Mouse (Mus musculus) skeletal muscle tissue, postnatal 0 days (tissue): Measurements from ENCODE around the gene Leng9. TPM values are rescaled to one million over a fixed set of nuclear protein-coding genes. Genes with fewer than 3 reads are reported as not detected.

ENCODE experiments used
- polyA plus RNA-seq: library from polyadenylated mRNA; unstranded; fragments of >200 nt; fragmentation: Nextera tagmentation; extraction: Ambion mirVana; gene quantifications from 2 replicates; pipeline ENCODE4 v1.2.1, GENCODE M21; 2015

Leng9 gene
- polyA plus RNA-seq, result 3.2 and 4.1 TPM in 2 replicates

DNA sequence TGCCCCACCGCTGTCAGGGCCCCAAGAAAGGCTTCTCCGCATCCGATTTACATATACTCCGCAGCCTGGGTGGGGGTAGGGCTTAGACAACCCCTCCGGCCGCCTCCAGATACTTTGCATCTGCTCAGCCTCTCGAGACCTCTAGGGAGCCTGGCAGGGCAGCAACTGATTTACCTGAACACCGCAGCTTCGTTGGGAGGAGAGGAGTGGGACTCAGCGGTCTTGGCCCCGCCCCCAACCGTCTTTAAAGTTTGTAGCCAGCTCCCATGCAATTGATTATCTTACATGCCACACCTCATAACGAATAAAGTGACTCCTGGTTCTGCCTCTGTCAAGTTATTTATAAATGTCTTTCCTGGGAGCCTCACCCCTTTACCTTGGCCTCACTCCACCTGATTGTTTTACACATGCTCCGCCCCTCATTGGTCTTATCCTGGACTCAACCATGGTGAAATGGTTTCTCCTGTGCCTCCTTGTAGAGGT is at the start of gene Leng9:
TSS of gene Leng9 (minus strand) at position 316 of the 483 bp plus-strand sequence.

DNA sequence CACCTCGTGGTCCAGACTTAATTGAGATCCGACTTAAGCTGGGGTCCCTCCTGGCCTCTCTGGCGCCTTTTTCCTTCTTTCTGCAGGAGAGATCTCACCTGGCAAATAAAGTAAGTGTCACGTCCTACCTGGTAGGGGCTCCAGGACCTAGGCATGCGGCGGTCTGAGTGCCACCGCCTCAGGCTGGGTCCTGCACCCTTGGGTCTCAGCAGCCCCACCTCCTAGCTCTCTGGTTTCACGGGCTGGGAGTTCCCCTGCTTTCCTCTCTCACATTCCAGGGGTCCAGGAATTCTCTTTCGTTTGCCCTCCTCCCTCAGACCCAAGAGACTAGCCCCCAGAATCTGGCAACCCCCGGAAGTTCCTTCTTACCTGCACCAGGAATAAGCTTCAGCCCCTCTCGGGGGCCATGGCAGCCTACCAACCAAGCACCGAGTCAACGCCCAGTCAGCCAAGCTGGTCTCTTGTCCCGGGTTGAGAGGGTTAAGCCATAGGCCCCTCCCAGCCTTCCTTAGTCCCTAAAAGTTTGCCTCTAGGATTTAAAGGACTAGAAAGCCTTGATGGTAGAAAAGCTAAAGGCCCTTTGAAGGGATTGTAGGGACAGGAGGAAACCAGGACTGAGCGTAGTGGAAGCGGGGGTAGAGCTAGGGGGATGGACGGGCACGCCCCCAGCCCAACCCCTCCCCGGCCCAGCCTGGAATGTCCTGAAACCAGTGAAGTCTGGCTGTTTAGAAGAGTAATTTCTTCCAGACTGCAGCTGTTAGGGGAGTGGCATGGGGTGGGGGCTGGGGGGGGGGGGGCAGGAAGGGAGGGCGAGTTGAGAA is 14.1 kb upstream of the Leng9 start, which contains the start of gene Cdc42ep5:
TSS of gene Cdc42ep5 (minus strand) at position 771 of the 821 bp plus-strand sequence.

DNA sequence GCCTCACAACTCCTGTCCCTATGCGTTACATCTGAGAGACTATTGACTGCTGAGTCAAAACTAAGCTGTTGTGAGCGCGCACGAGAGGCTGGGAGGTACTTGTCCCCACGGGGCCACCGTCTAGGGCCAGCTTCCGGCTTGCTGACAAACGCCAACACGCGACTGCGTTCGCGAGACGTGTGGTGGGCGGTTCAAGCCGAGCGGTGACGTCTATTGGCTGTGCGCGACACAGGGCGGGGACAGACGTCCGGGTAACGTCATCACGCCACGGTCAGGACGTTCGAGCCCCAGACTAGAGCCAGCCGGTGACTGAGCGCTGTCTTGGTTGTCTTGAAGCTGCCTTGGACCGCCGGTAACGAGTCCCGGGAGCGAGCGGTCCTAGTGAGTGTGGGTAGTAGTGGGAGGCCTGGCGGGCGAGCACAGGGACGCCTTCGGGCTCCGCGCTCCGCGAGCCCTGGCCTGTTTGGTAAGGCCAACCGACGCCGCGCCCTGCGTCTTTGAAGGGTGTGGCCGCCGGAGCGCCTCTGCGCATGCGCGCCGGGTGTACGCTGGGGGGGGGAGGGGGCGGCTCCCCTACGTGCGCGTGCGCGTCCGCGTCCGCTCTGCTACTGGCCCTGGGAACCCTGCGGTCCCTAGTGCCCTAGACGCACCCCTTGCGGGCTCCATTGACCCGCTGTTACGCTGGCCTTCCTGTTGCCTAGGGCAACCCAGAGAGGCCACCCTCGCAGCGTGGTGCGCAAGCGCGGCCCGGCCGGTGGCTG is 13.2 kb downstream of the Leng9 start, which contains the start of gene Leng8:
TSS of gene Leng8 (plus strand) at position 269 of the 761 bp plus-strand sequence.

DNA sequence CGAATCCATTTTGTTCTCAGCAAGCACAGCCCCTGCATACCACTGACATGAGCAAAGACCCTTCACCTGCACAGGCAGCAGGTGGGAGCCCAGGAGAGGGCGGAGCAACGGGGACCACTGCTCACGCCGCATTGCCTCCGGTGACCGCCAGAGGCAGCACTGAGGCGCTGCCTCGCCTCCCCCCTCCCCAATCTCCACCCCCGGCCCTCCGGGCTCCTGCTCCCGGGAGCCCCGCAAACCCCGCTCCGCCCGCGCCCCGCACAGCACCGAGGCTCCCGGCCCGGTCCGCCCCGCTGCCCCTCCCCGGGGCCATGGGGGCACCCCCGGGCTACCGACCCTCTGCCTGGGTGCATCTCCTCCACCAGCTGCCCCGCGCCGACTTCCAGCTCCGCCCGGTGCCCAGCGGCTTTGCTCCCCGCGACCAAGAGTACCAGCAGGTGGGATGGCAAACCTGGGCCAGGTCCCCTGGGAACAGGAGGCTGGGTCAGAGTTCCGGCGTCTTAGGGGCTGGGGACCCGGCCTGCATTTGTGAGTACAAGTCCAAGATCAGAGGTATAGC is 30.8 kb downstream of the Leng9 start, which contains the start of gene Ttyh1:
TSS of gene Ttyh1 (plus strand) at position 65 of the 559 bp plus-strand sequence.

Other genes starting within 250 kb of the Leng9 start
- 0.09 and 0.10 TPM in 2 replicates for gene Lilra6, start 234.9 kb downstream of the Leng9 start, polyA plus RNA-seq
- gene Lair1, start 87.2 kb downstream of the Leng9 start, polyA plus RNA-seq, result 0.18 and 0.46 TPM in 2 replicates
- 3.1 and 3.3 TPM in 2 replicates for gene Ttyh1, start 31.0 kb downstream of the Leng9 start, polyA plus RNA-seq
- 20.8 and 22.7 TPM in 2 replicates for gene Leng8, start 13.3 kb downstream of the Leng9 start, polyA plus RNA-seq
- gene Cdc42ep5, start 14.5 kb upstream of the Leng9 start, polyA plus RNA-seq, result 36.6 and 37.6 TPM in 2 replicates
- gene Lilra5, start 87.4 kb upstream of the Leng9 start, polyA plus RNA-seq, result 0.09 and 0.13 TPM in 2 replicates
- not detected in 2 replicates for gene Ncr1, start 187.3 kb upstream of the Leng9 start, polyA plus RNA-seq
- gene Gp6, start 247.4 kb upstream of the Leng9 start, polyA plus RNA-seq, result not detected in 2 replicates